Mouse (Mus musculus): ENCODE measurements around the gene Myh9. TPM values are rescaled to one million over a fixed set of nuclear protein-coding genes. Genes with fewer than 3 reads are reported as not detected.

Gene Myh9
- polyA plus RNA-seq, 1 experiment from 2014 or later, result 14.2 TPM

GRCm38 (mm10) chr15:77838530-77839387, 3.2 kb downstream of the Myh9 start:
- WGBS, result 11% methylated on average over 4 of the region's 4 CpGs
- Histone ChIP-seq H3K27me3 (replicated peaks) (no peaks in the 10 kb centered on the region), H3K4me3 (no peak overlapping the region), H3K36me3 (replicated peaks) (no peaks in the 10 kb centered on the region), H3K4me2 (peak overlapping the region; percentile 92; the same call in 1 of the 2 replicates), H3K9ac (no peak overlapping the region; the same call in 1 of the 2 replicates), H3K27ac (peak overlapping the region; percentile 31; the same call in 1 of the 2 replicates), H3K9me3 (no peaks in the 10 kb centered on the region), H3K4me1 (peaks cover 29% of the 10 kb centered on the region)
- no peak for ATAC-seq (replicated peaks)

- ATAC-seq (replicated peaks), result no peak
- H3K27ac ChIP-seq, result no peak overlapping the region
- no peak overlapping the region for H3K9ac ChIP-seq
- H3K4me1 ChIP-seq, result peaks cover 28% of the 10 kb centered on the region
- no peaks in the 10 kb centered on the region for H3K27me3 ChIP-seq (replicated peaks)
- no peaks in the 10 kb centered on the region for H3K9me3 ChIP-seq
- WGBS, result 84% methylated on average over 10 of the region's 10 CpGs
- H3K4me3 ChIP-seq, result no peak overlapping the region
- no peak overlapping the region for H3K4me2 ChIP-seq
- H3K36me3 ChIP-seq (replicated peaks), result no peaks in the 10 kb centered on the region
Observed at GRCm38 (mm10) chr15:77837444-77838117, 4.4 kb downstream of the Myh9 start.

- Histone ChIP-seq H3K27me3 (replicated peaks) (no peaks in the 10 kb centered on the region), H3K4me3 (no peak overlapping the region), H3K9ac (no peak overlapping the region), H3K4me2 (no peak overlapping the region), H3K9me3 (no peaks in the 10 kb centered on the region), H3K27ac (no peak overlapping the region), H3K4me1 (peaks cover 27% of the 10 kb centered on the region), H3K36me3 (replicated peaks) (no peaks in the 10 kb centered on the region)
- WGBS, result 54% methylated on average over 6 of the region's 6 CpGs
- no peak for ATAC-seq (replicated peaks)
Observed at GRCm38 (mm10) chr15:77836692-77837443, 5.1 kb downstream of the Myh9 start.

DNA sequence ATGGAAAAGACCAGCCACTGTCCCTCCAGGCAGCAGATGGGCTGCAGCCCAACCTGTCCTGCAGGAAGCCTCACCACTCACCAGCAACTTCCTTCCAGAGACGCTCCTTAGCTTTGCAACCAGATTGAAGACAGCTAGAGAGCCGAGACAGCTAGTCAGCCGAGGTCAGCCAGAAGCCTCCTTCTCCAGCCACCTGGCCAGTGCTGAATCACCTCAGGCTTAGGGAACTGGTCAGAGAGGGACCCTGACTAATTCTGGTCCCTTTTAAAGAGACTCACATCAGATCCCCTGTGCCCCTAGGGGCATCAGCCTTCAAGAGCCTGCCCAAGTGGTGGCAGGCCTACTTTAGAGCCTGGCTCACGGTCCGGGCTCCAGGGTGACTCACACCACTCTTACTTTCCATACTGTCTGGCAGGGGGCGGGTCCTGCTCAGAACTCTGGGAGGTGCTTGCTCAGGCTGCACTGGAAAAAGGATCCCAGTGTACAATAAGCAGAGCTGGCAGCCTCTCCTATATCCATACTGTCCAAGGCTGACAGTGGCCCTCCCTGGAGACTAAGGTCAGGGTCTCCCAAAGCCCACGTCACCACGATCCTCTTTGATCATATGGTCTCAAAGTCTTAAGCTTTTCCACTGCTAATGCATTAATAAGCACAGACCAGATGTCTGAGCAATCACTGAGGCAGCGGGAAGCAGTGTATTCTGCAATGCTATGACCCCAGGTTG, 5.9 kb downstream of the Myh9 start:
- ATAC-seq (replicated peaks), result no peak
- H3K9ac ChIP-seq, result no peak overlapping the region
- no peak overlapping the region for H3K4me2 ChIP-seq
- H3K27ac ChIP-seq, result no peak overlapping the region
- H3K27me3 ChIP-seq (replicated peaks), result no peaks in the 10 kb centered on the region
- H3K4me1 ChIP-seq, result peaks cover 24% of the 10 kb centered on the region
- H3K9me3 ChIP-seq, result no peaks in the 10 kb centered on the region
- H3K4me3 ChIP-seq, result no peak overlapping the region
- no peaks in the 10 kb centered on the region for H3K36me3 ChIP-seq (replicated peaks)
- 56% methylated on average over 9 of the region's 9 CpGs for WGBS

DNA sequence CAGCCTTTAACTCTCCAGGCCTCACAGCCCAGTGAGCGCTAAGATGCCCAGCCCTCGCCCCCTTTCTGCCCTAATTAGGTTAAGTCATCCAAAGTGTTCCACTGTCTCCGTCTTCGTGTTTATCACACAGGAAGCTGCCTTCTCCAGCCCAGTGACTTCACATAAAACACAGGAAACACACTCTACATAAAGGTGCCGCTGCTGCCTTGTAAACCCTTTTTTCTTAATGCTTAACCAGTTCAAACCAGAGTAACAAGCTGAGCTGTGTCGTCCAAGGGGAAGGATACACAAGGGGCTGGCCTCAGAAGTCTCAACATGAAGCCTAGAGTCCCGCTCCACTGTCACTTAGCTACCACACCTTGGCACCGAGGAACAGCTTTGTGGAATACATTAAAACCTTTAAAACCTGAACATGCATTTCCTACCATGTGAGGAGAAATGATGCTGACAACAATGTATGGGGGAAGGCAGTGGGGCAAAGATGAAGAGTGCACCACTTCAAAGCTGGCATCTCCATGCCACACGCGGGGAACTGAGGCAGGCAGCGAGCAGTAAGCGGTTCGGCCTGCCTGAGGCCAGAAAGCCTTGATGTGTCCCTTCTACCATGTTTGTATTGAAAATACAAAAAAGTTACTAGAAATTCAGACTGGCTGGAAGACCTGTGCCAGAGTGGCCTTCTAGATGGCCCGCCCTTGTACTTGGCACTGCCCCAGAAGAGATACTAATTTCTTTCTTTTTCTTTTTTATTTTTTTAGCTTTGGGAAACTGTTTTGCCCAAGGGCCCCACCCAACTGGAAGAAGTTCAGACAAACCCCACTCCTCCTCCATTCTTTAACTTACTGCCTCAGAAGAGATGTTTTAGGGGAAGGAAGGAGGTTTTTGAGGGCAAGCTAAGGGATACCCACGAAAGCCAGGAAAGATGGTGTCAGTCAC, 7.4 kb downstream of the Myh9 start:
- H3K36me3 ChIP-seq (replicated peaks), result no peaks in the 10 kb centered on the region
- WGBS, result 76% methylated on average over 15 of the region's 15 CpGs
- ATAC-seq (replicated peaks), result no peak
- no peak overlapping the region for H3K4me2 ChIP-seq
- H3K4me3 ChIP-seq, result no peak overlapping the region
- no peak overlapping the region for H3K9ac ChIP-seq
- H3K27ac ChIP-seq, result no peak overlapping the region
- H3K9me3 ChIP-seq, result no peaks in the 10 kb centered on the region
- H3K4me1 ChIP-seq, result peaks cover 9% of the 10 kb centered on the region
- H3K27me3 ChIP-seq (replicated peaks), result no peaks in the 10 kb centered on the region

- H3K4me3 ChIP-seq, result no peak overlapping the region
- no peaks in the 10 kb centered on the region for H3K9me3 ChIP-seq
- no peak for ATAC-seq (replicated peaks)
- H3K9ac ChIP-seq, result no peak overlapping the region
- WGBS, result 85% methylated on average over 6 of the region's 6 CpGs
- no peaks in the 10 kb centered on the region for H3K36me3 ChIP-seq (replicated peaks)
- no peak overlapping the region for H3K27ac ChIP-seq
- no peak overlapping the region for H3K4me2 ChIP-seq
- H3K4me1 ChIP-seq, result 0 out of 2 replicates have a peak, but pooled peaks cover 1% of the 10 kb centered on the region
- no peaks in the 10 kb centered on the region for H3K27me3 ChIP-seq (replicated peaks)
Observed at GRCm38 (mm10) chr15:77833731-77834130, 8.2 kb downstream of the Myh9 start.

GRCm38 (mm10) chr15:77833083-77833482, 8.9 kb downstream of the Myh9 start:
- H3K27me3 ChIP-seq (replicated peaks), result no peaks in the 10 kb centered on the region
- H3K4me1 ChIP-seq, result peaks cover under 1% of the 10 kb centered on the region; the same call in 1 of the 2 replicates
- H3K4me3 ChIP-seq, result no peak overlapping the region
- H3K4me2 ChIP-seq, result no peak overlapping the region
- no peaks in the 10 kb centered on the region for H3K36me3 ChIP-seq (replicated peaks)
- no peak overlapping the region for H3K27ac ChIP-seq
- no peak overlapping the region for H3K9ac ChIP-seq
- ATAC-seq (replicated peaks), result no peak
- H3K9me3 ChIP-seq, result no peaks in the 10 kb centered on the region

- Histone ChIP-seq H3K9ac (no peak overlapping the region), H3K9me3 (no peaks in the 10 kb centered on the region), H3K4me3 (no peak overlapping the region), H3K4me2 (no peak overlapping the region), H3K27me3 (replicated peaks) (no peaks in the 10 kb centered on the region), H3K27ac (no peak overlapping the region), H3K4me1 (peaks cover 6% of the 10 kb centered on the region), H3K36me3 (replicated peaks) (no peaks in the 10 kb centered on the region)
- ATAC-seq (replicated peaks), result no peak
- WGBS, result 90% methylated on average over 7 of the region's 7 CpGs
Observed at GRCm38 (mm10) chr15:77832458-77832904, 9.5 kb downstream of the Myh9 start.

- Histone ChIP-seq H3K4me2 (no peak overlapping the region), H3K9ac (no peak overlapping the region), H3K9me3 (no peaks in the 10 kb centered on the region), H3K36me3 (replicated peaks) (no peaks in the 10 kb centered on the region), H3K4me1 (peaks cover 10% of the 10 kb centered on the region), H3K27ac (no peak overlapping the region), H3K27me3 (replicated peaks) (no peaks in the 10 kb centered on the region), H3K4me3 (no peak overlapping the region)
- no peak for ATAC-seq (replicated peaks)
- 92% methylated on average over 8 of the region's 8 CpGs for WGBS
Observed at GRCm38 (mm10) chr15:77831754-77832457, 10.1 kb downstream of the Myh9 start.

DNA sequence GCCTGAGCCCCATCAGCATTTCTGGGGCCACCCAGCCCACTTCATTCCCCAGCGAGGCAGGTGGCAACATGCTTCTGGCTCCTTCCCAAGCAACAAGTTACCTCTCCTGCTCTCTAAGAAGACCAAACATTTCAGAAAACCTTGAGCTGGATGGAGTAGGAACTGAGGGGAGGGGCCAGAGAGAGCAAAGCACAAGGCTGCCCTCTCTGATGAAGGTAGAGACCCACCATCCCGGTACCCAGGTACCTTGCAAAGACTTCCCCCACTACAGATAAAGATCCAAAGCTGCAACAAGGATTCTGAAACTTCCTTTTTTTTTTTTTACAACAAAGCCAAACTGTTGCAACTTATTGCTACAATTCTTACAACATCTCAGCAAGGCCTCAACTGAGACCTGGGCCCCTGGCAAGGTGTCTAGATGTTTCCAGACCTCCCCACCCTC, 10.8 kb downstream of the Myh9 start:
- Histone ChIP-seq H3K4me1 (peaks cover 10% of the 10 kb centered on the region), H3K9me3 (no peaks in the 10 kb centered on the region), H3K27ac (no peak overlapping the region), H3K4me2 (no peak overlapping the region), H3K36me3 (replicated peaks) (no peaks in the 10 kb centered on the region), H3K9ac (no peak overlapping the region), H3K4me3 (no peak overlapping the region), H3K27me3 (replicated peaks) (no peaks in the 10 kb centered on the region)
- no peak for ATAC-seq (replicated peaks)
- WGBS, result 87% methylated on average over 2 of the region's 2 CpGs

Measured in midbrain, embryonic 15.5 days (tissue).